Mouse (Mus musculus): ENCODE data around the gene Gm47996.

DNA sequence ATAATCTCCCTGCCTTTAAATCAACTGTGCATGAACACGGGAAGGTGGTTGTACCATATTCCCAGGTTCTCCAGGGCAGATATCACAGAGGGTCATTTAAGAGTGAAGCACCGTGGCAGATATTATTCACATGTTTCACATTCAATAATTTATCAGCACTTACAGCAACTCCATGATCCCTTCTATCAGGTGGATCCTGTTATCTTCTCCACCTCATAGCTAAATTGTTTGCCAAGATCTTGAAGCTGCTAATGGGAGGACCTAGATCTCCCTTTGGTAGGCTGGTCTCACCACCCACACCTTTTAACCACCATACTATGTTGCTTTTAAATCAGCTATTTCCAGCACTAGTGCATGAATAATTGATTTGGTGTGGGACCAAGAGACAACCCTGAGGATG, 29.8 kb upstream of the Gm47996 start:
- TF ChIP-seq POLR2A (IDR thresholded peaks at IDR 0.05; ENCODE audit: low read depth, low read length) = no peak
- no peak for TF ChIP-seq CTCF (IDR thresholded peaks at IDR 0.05; ENCODE audit: extremely low read depth, insufficient read depth, insufficient read length, insufficient replicate concordance)

All from spleen, adult 2 months (tissue).